Mouse (Mus musculus) common myeloid progenitor, adult 5-6 weeks (primary cell): ENCODE results near the gene Ube2n. TPM values are rescaled to one million over a fixed set of nuclear protein-coding genes. Genes with fewer than 3 reads are reported as not detected.

Experiments used
- ATAC-seq: replicated peaks from 2 replicates; pipeline ENCODE4 v1.8.0; 2016; ENCODE audit warnings: low read depth, mild to moderate bottlenecking, moderate TSS enrichment, inconsistent platforms; ENCODE audit not compliant: poor library complexity, severe bottlenecking
- total RNA-seq: library from RNA; stranded (forward); fragments of 200-1000, 187-1606 nt; gene quantifications from 2 replicates; pipeline ENCODE4 v1.2.3, GENCODE M21; 2017

Ube2n gene
- total RNA-seq, 1 experiment from 2014 or later = 146 TPM

- no peak for ATAC-seq
Measured at GRCm38 (mm10) chr10:95555866-95556265, 40.9 kb downstream of the Ube2n start.

GRCm38 (mm10) chr10:95557337-95557828 lies 42.4 kb downstream of the Ube2n start:
- ATAC-seq = peak; percentile 47

- ATAC-seq = no peak
Measured at GRCm38 (mm10) chr10:95559426-95559825, 44.5 kb downstream of the Ube2n start.

- ATAC-seq = no peak
Measured at GRCm38 (mm10) chr10:95560394-95560983, 45.5 kb downstream of the Ube2n start.

- ATAC-seq = no peak
Measured at GRCm38 (mm10) chr10:95561616-95562015, 46.7 kb downstream of the Ube2n start.

- no peak for ATAC-seq
Measured at GRCm38 (mm10) chr10:95562395-95562794, 47.5 kb downstream of the Ube2n start.

GRCm38 (mm10) chr10:95562859-95563841 lies 48.2 kb downstream of the Ube2n start:
- ATAC-seq = peak; percentile 16; the same call in 1 of the 2 replicates

GRCm38 (mm10) chr10:95563851-95564845 lies 49.2 kb downstream of the Ube2n start, which contains the start of gene Nudt4:
TSS of gene Nudt4 (minus strand) at chr10:95564146.
- ATAC-seq = peak; percentile 50

- ATAC-seq = peak; percentile 55
Measured at GRCm38 (mm10) chr10:95565156-95565854, 50.4 kb downstream of the Ube2n start.

GRCm38 (mm10) chr10:95566786-95567185 lies 51.8 kb downstream of the Ube2n start:
- no peak for ATAC-seq

GRCm38 (mm10) chr10:95567550-95567949 lies 52.6 kb downstream of the Ube2n start:
- no peak for ATAC-seq

- ATAC-seq = no peak
Measured at GRCm38 (mm10) chr10:95568016-95568415, 53.1 kb downstream of the Ube2n start.

GRCm38 (mm10) chr10:95569441-95569840 lies 54.5 kb downstream of the Ube2n start:
- peak; percentile 69 for ATAC-seq

GRCm38 (mm10) chr10:95574994-95575393 lies 60.0 kb downstream of the Ube2n start:
- ATAC-seq = no peak

GRCm38 (mm10) chr10:95575839-95576380 lies 61.0 kb downstream of the Ube2n start:
- ATAC-seq = no peak

- no peak for ATAC-seq
Measured at GRCm38 (mm10) chr10:95576876-95577566, 62.1 kb downstream of the Ube2n start.

GRCm38 (mm10) chr10:95577567-95577950 lies 62.6 kb downstream of the Ube2n start:
- no peak for ATAC-seq

- ATAC-seq = no peak
Measured at GRCm38 (mm10) chr10:95585554-95585953, 70.6 kb downstream of the Ube2n start.
